23 mouse cellular contexts compared by ENCODE assay signal in genomic region chr8:93878396-93878795, GRCm38 (mm10).
"Had no signal": no experiment of that assay in that cellular context is flagged by ENCODE, and none has a peak within 500 bp of the region (broad histone marks: within the 10 kb centered on the region; RNA-seq: fewer than 3 reads in every experiment).

No protein-coding gene starts in this region.

- H3K36me3 ChIP-seq: heart, embryonic 13.5 days; heart, embryonic 15.5 days; hindbrain, embryonic 10.5 days; hindbrain, embryonic 12.5 days; intestine, embryonic 15.5 days; limb, embryonic 10.5 days; limb, embryonic 12.5 days; liver, embryonic 13.5 days had no signal

- H3K4me3 ChIP-seq: gastrocnemius, adult 2 months; heart, adult 2 months; heart, embryonic 13.5 days; heart, embryonic 15.5 days; hindbrain, embryonic 10.5 days; hindbrain, embryonic 12.5 days; intestine, embryonic 15.5 days; limb, embryonic 10.5 days; limb, embryonic 12.5 days; liver, embryonic 13.5 days had no signal

- H3K27ac ChIP-seq: gastrocnemius, adult 2 months; heart, adult 2 months; heart, embryonic 13.5 days; heart, embryonic 15.5 days; hindbrain, embryonic 10.5 days; hindbrain, embryonic 12.5 days; hindbrain, embryonic 14.5 days; intestine, embryonic 15.5 days; limb, embryonic 10.5 days; limb, embryonic 12.5 days; liver, embryonic 13.5 days had no signal

- H3K9me3 ChIP-seq: heart, embryonic 13.5 days; heart, embryonic 15.5 days; hindbrain, embryonic 10.5 days; hindbrain, embryonic 12.5 days; intestine, embryonic 15.5 days; limb, embryonic 10.5 days; limb, embryonic 12.5 days; liver, embryonic 13.5 days had no signal

- H3K27me3 ChIP-seq: heart, embryonic 13.5 days; heart, embryonic 15.5 days; hindbrain, embryonic 12.5 days; intestine, embryonic 15.5 days; limb, embryonic 12.5 days; liver, embryonic 13.5 days had no signal

- ATAC-seq: hindbrain, embryonic 16.5 days; inflammation-experienced regulatory T-cells, adult 6 months; intestine, embryonic 15.5 days; intestine, postnatal 0 days had no signal

- H3K4me1 ChIP-seq: heart, embryonic 15.5 days; intestine, embryonic 15.5 days; limb, embryonic 10.5 days; limb, embryonic 12.5 days; liver, embryonic 13.5 days had no signal

- DNase-seq: gastrocnemius, adult 2 months; gastrocnemius, postnatal 10 days; gastrocnemius, postnatal 25 days; heart, adult 2 months; heart, postnatal 4 days; kidney, adult 18-20 months; kidney, adult 8-10 months; kidney, postnatal 10 days; kidney, postnatal 25 days; kidney, postnatal 4 days; liver; liver, embryonic 13.5 days had no signal
